In genomic region chr7:118282543-118282942, GRCm38 (mm10) we compare ENCODE assay signal across 21 mouse cellular contexts.
"Had no signal": no experiment of that assay in that cellular context is flagged by ENCODE, and none has a peak within 500 bp of the region (broad histone marks: within the 10 kb centered on the region; RNA-seq: fewer than 3 reads in every experiment).

No protein-coding gene starts in this region.

- H3K27me3 ChIP-seq: heart, embryonic 12.5 days; hindbrain, embryonic 12.5 days; intestine, embryonic 15.5 days; limb, embryonic 13.5 days; limb, embryonic 15.5 days had no signal

- H3K27ac ChIP-seq: gastrocnemius, adult 2 months; heart, embryonic 10.5 days; hindbrain, embryonic 10.5 days; hindbrain, embryonic 12.5 days; hindbrain, embryonic 14.5 days; intestine, embryonic 15.5 days; layer of hippocampus, adult 2 months; limb, embryonic 13.5 days; limb, embryonic 15.5 days had no signal

- H3K9ac ChIP-seq: heart, embryonic 12.5 days; hindbrain, embryonic 12.5 days; hindbrain, embryonic 14.5 days; intestine, embryonic 15.5 days; limb, embryonic 13.5 days; limb, embryonic 15.5 days had no signal

- H3K4me1 ChIP-seq: heart, embryonic 10.5 days; heart, embryonic 12.5 days; hindbrain, embryonic 10.5 days; intestine, embryonic 15.5 days had no signal

- H3K36me3 ChIP-seq: heart, embryonic 10.5 days; heart, embryonic 12.5 days; hindbrain, embryonic 10.5 days; hindbrain, embryonic 12.5 days; intestine, embryonic 15.5 days; limb, embryonic 13.5 days; limb, embryonic 15.5 days had no signal

- H3K4me3 ChIP-seq: gastrocnemius, adult 2 months; heart, embryonic 10.5 days; heart, embryonic 12.5 days; hindbrain, embryonic 10.5 days; hindbrain, embryonic 12.5 days; intestine, embryonic 15.5 days; layer of hippocampus, adult 2 months; limb, embryonic 13.5 days; limb, embryonic 15.5 days had no signal

- DNase-seq: gastrocnemius, adult 2 months; gastrocnemius, postnatal 10 days; gastrocnemius, postnatal 25 days; heart, postnatal 10 days; heart, postnatal 4 days; kidney, adult 18-20 months; kidney, adult 8-10 months; kidney, postnatal 10 days; kidney, postnatal 25 days; kidney, postnatal 4 days; layer of hippocampus, postnatal 36 days; left cerebral cortex, postnatal 4 days had no signal

- H3K4me2 ChIP-seq: heart, embryonic 12.5 days; hindbrain, embryonic 12.5 days; hindbrain, embryonic 14.5 days; intestine, embryonic 15.5 days; limb, embryonic 13.5 days; limb, embryonic 15.5 days had no signal

- H3K9me3 ChIP-seq: heart, embryonic 10.5 days; hindbrain, embryonic 10.5 days; intestine, embryonic 15.5 days; limb, embryonic 13.5 days; limb, embryonic 15.5 days had no signal
